Mouse (Mus musculus) spleen, postnatal 10 days (tissue): Measurements from ENCODE around the gene Kcnk3.

Experiments used
- DNase-seq, 2 experiments: peaks; one replicate each; pipeline ENCODE4 v3.0.0; 2021 to 2022; ENCODE audit warnings: low spot score in 2 of 2

The Kcnk3 gene

GRCm38 (mm10) chr5:30670091-30670490, 82.1 kb downstream of the Kcnk3 start:
- DNase-seq: no peak

- no peak for DNase-seq
Observed at GRCm38 (mm10) chr5:30674001-30674400, 86.0 kb downstream of the Kcnk3 start.
